Mouse (Mus musculus): Measurements from ENCODE around the gene Exd1. TPM values are rescaled to one million over a fixed set of nuclear protein-coding genes. Genes with fewer than 3 reads are reported as not detected.

The Exd1 gene
- polyA plus RNA-seq, 1 experiment: not detected

DNA sequence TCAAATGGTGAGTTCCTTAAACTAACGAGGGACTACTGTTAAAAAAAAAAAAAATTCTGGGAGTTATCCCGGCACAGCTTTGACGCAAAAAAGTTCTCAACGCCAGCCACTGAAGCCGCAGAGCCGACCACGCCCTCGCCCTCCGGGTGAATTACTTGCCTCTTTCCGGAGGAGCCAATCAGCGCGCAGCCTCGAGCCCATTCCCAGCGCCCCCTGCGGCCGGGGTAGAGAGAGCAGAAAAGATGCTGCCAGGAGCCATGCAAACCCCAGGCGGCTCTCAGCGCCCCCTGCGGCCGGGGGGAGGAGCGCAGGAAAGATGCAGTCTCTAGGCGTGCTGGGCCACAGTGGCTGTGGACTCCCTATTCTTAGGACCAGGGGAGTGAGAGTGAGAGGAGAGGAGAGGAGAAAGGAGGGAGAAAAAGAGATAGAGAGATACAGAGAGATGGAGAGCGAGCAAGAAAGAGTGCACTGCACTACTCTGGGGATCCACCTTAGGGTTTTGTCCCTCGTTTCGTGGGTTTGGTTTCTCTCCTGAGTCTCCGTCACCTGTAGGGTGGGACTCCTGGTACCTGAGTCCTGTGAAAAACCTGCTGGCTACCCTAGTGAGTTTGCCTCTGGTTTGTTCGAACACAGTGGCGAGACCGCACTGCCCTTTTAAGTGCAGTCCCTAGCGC is 442 bp downstream of the Exd1 start:
- no peak for TF ChIP-seq GATA1 (IDR thresholded peaks at IDR 0.05; ENCODE audit: low read length)
- no peak for TF ChIP-seq TAL1 (IDR thresholded peaks at IDR 0.05; ENCODE audit: low read length)
- Histone ChIP-seq H3K9me3 (ENCODE audit: control insufficient read depth, low read length) (no peaks in the 10 kb centered on the region), H3K27me3 (ENCODE audit: control insufficient read depth) (no peaks in the 10 kb centered on the region), H3K4me1 (ENCODE audit: control insufficient read depth) (peaks cover 42% of the 10 kb centered on the region), H3K4me3 (replicated peaks) (peak overlapping the region; percentile 99), H3K36me3 (ENCODE audit: control insufficient read depth) (peaks cover 10% of the 10 kb centered on the region)

DNA sequence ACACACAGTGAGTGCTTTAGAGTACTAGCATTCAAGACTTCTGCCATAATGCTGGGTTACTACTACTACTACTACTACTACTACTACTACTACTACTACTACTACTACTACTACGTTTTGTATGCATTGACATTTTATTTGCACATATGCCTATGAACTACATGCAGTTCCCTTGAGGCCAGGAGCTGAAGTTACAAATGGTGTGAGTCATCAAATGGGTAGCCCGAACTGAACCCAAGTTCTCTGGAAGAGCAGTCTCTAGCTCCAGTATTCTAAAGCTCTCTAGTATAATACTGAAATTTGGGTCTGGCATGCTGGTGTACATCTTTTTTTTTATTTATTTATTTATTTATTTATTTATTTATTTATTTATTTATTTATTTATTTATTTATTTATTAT is 3.8 kb downstream of the Exd1 start:
- Histone ChIP-seq H3K36me3 (ENCODE audit: control insufficient read depth) (no peaks in the 10 kb centered on the region), H3K27me3 (ENCODE audit: control insufficient read depth) (no peaks in the 10 kb centered on the region), H3K4me3 (replicated peaks) (no peak overlapping the region), H3K4me1 (ENCODE audit: control insufficient read depth) (peaks cover 20% of the 10 kb centered on the region), H3K9me3 (ENCODE audit: control insufficient read depth, low read length) (no peaks in the 10 kb centered on the region)
- TF ChIP-seq GATA1 (IDR thresholded peaks at IDR 0.05; ENCODE audit: low read length) (no peak), TAL1 (IDR thresholded peaks at IDR 0.05; ENCODE audit: low read length) (no peak)

DNA sequence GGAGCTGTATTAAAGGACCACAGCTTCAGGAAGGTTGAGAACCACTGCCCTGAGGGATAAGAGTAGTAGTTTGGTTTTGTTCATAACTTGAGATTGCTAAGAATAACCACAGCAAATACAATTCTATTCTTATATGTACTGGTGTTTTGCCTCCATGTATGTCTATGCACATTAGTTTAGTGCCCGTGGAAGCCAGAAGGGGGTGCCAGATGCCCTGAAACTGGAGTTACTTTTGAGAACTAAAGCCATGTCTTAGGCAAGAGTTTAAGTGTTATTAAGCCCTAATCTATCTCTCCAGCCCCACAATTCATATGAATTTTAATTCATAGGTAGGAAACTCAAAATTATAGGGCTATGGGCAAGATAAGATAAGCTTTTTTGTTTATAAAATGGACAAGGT is 5.3 kb downstream of the Exd1 start:
- Histone ChIP-seq H3K9me3 (ENCODE audit: control insufficient read depth, low read length) (no peaks in the 10 kb centered on the region), H3K36me3 (ENCODE audit: control insufficient read depth) (no peaks in the 10 kb centered on the region), H3K4me3 (replicated peaks) (no peak overlapping the region), H3K4me1 (ENCODE audit: control insufficient read depth) (peaks cover 10% of the 10 kb centered on the region), H3K27me3 (ENCODE audit: control insufficient read depth) (no peaks in the 10 kb centered on the region)
- TF ChIP-seq TAL1 (IDR thresholded peaks at IDR 0.05; ENCODE audit: low read length) (no peak), GATA1 (IDR thresholded peaks at IDR 0.05; ENCODE audit: low read length) (no peak)

DNA sequence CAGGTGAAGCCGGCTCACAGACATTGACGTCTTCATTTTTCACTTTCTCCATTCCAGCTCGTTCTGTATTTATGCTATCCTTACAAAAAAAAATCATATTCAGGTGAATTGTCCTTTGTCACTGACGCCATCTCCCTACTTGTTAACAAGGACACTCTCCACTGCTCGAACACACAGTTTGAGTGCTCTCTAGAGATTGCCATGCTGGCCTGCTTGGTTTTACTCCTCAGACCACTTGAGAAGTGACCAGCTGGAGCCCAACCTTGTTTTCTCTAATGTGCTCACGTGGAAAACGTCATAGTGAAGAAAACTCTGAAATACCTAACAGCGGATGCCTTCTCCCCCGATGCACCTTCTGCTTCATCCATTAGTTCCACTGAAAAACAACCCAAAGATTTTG is 8.6 kb downstream of the Exd1 start:
- TF ChIP-seq GATA1 (IDR thresholded peaks at IDR 0.05; ENCODE audit: low read length) (no peak), TAL1 (IDR thresholded peaks at IDR 0.05; ENCODE audit: low read length) (no peak)
- H3K4me3 ChIP-seq (replicated peaks): no peak overlapping the region
- no peaks in the 10 kb centered on the region for H3K27me3 ChIP-seq (ENCODE audit: control insufficient read depth)

DNA sequence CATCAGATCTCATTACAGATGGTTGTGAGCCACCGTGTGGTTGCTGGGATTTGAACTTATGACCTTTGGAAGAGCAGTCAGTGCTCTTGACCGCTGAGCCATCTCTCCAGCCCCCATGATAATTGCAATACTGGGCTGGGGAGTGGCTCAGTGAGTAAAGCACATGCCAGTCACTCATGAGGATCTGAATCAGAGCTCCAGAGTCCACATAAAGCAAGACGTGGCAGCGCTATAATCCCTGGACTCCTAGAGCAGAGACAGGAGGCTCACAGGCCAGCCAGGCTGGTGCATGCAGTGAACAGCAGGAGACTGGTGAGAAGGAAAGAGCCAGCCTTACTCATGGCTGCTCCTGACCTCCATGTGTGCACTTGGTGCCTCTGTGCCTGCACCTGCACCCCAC is 22.0 kb downstream of the Exd1 start:
- no peaks in the 10 kb centered on the region for H3K27me3 ChIP-seq (ENCODE audit: control insufficient read depth)
- no peaks in the 10 kb centered on the region for H3K4me1 ChIP-seq (ENCODE audit: control insufficient read depth)
- H3K4me3 ChIP-seq (replicated peaks): no peak overlapping the region
- TF ChIP-seq GATA1 (IDR thresholded peaks at IDR 0.05; ENCODE audit: low read length) (no peak), TAL1 (IDR thresholded peaks at IDR 0.05; ENCODE audit: low read length) (no peak)
- no peaks in the 10 kb centered on the region for H3K9me3 ChIP-seq (ENCODE audit: control insufficient read depth, low read length)
- H3K36me3 ChIP-seq (ENCODE audit: control insufficient read depth): no peaks in the 10 kb centered on the region

More for the DNA sequence above, 8.6 kb downstream of the Exd1 start:
- H3K36me3 ChIP-seq (ENCODE audit: control insufficient read depth): no peaks in the 10 kb centered on the region
- H3K9me3 ChIP-seq (ENCODE audit: control insufficient read depth, low read length): no peaks in the 10 kb centered on the region
- H3K4me1 ChIP-seq (ENCODE audit: control insufficient read depth): no peaks in the 10 kb centered on the region

DNA sequence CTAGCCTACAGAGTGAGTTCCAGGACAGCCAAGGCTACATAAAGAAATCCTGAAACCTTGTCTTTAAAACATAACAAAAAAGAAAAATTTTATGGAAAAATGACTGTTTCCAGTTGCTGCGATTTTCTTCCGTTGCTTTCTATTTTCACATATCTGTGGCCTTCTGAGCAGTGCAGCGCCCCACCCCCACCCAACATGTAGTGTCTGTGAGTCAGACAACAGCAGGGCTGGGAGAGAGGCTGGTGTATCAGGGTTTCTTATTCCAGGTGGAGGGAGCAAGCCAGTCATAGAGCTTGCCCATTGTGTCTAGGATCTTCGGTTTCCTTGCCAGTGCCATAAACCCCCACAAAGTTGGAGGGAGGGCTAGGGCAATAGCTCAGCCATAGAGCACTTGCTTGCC is 23.6 kb downstream of the Exd1 start:
- Histone ChIP-seq H3K9me3 (ENCODE audit: control insufficient read depth, low read length) (no peaks in the 10 kb centered on the region), H3K4me3 (replicated peaks) (no peak overlapping the region), H3K27me3 (ENCODE audit: control insufficient read depth) (no peaks in the 10 kb centered on the region), H3K36me3 (ENCODE audit: control insufficient read depth) (no peaks in the 10 kb centered on the region), H3K4me1 (ENCODE audit: control insufficient read depth) (no peaks in the 10 kb centered on the region)
- TF ChIP-seq GATA1 (IDR thresholded peaks at IDR 0.05; ENCODE audit: low read length) (no peak), TAL1 (IDR thresholded peaks at IDR 0.05; ENCODE audit: low read length) (no peak)

DNA sequence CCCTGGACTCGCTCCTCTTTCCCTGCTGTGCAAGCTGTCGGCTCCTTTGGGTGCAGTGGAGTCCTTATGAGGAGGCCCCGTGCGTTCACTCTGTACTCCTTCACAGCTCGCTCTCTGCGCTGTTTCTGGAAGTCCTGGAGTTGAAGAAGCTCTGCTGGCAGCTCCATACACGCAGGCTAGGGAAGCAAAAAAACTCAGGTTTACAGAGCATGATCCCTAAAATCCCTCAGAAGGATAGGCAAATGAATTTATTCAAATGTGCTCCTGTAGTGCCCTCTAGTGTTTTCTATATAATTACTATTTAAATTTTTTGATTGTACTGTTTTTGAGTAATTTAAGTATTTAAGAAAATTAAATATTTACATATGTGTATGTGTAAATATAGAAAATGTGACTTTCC is 26.9 kb downstream of the Exd1 start:
- Histone ChIP-seq H3K27me3 (ENCODE audit: control insufficient read depth) (no peaks in the 10 kb centered on the region), H3K4me3 (replicated peaks) (no peak overlapping the region), H3K4me1 (ENCODE audit: control insufficient read depth) (no peaks in the 10 kb centered on the region), H3K36me3 (ENCODE audit: control insufficient read depth) (no peaks in the 10 kb centered on the region), H3K9me3 (ENCODE audit: control insufficient read depth, low read length) (no peaks in the 10 kb centered on the region)
- TF ChIP-seq GATA1 (IDR thresholded peaks at IDR 0.05; ENCODE audit: low read length) (no peak), TAL1 (IDR thresholded peaks at IDR 0.05; ENCODE audit: low read length) (no peak)

DNA sequence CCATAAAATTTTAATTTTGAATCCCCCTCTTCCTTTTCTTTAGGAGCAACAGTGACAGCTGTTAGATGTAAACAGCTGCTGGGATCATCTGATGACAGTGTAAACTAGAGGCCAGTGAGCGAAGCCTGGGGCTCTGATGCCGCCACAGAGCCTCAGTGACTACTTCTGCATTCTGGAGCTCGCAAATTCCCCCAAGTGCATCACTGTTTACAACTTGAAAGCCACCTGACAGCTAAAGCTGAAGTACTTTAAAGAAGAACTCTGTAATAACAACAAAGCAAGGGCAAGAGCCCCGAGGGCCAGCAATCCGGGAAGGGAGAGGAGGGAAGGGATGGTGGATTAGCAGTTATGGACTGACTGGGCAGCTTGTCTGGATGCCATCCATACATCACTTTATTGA is 30.6 kb downstream of the Exd1 start:
- Histone ChIP-seq H3K4me3 (replicated peaks) (no peak overlapping the region), H3K36me3 (ENCODE audit: control insufficient read depth) (no peaks in the 10 kb centered on the region), H3K9me3 (ENCODE audit: control insufficient read depth, low read length) (no peaks in the 10 kb centered on the region), H3K4me1 (ENCODE audit: control insufficient read depth) (no peaks in the 10 kb centered on the region), H3K27me3 (ENCODE audit: control insufficient read depth) (no peaks in the 10 kb centered on the region)
- TF ChIP-seq GATA1 (IDR thresholded peaks at IDR 0.05; ENCODE audit: low read length) (no peak), TAL1 (IDR thresholded peaks at IDR 0.05; ENCODE audit: low read length) (no peak)

DNA sequence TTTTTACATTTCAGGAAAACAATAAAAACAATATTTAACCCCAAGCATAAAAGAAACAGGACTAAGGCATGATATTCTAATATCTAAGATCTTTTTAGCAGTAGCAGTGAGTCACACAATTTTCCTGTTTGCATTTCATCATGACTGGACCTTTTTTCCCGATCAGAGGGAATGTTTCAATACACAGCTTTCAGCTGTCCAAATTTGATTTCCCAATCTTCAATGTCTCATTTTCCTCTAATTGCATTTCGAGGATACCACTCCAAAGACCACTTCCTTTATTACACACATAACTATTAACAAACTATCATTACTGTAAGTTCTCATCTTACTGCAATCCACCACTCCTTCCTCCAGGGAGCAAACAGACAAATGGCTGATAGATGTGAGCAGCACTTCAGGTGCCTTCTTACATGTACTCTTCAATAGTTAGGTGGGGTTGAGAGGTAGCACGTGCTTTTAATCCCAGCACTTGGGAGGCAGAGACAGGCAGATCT is 33.4 kb downstream of the Exd1 start:
- no peaks in the 10 kb centered on the region for H3K9me3 ChIP-seq (ENCODE audit: control insufficient read depth, low read length)
- no peaks in the 10 kb centered on the region for H3K36me3 ChIP-seq (ENCODE audit: control insufficient read depth)
- TF ChIP-seq TAL1 (IDR thresholded peaks at IDR 0.05; ENCODE audit: low read length): no peak
- TF ChIP-seq GATA1 (IDR thresholded peaks at IDR 0.05; ENCODE audit: low read length): no peak
- H3K4me1 ChIP-seq (ENCODE audit: control insufficient read depth): no peaks in the 10 kb centered on the region
- H3K27me3 ChIP-seq (ENCODE audit: control insufficient read depth): no peaks in the 10 kb centered on the region
- no peak overlapping the region for H3K4me3 ChIP-seq (replicated peaks)

DNA sequence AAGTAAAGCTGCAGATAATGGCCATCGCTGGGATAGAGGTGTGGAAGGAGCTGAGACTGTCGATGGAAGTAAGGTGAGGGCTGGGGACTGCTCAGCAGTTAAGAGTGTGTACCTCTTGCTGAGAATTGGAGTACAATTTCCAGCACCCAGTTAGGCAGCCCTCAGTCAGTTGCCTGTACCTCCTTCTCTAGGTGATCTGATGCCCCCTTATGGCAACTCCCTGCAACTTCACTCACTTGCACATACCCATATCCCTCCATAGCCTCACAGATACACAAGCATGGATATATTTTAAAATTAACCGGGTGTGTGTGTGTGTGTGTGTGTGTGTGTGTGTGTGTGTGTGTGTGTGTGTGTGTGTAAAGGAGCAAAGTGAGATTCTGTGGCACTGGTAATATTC is 35.1 kb downstream of the Exd1 start:
- no peak overlapping the region for H3K4me3 ChIP-seq (replicated peaks)
- TF ChIP-seq GATA1 (IDR thresholded peaks at IDR 0.05; ENCODE audit: low read length) (no peak), TAL1 (IDR thresholded peaks at IDR 0.05; ENCODE audit: low read length) (no peak)

More for the DNA sequence above, 35.1 kb downstream of the Exd1 start:
- no peaks in the 10 kb centered on the region for H3K27me3 ChIP-seq (ENCODE audit: control insufficient read depth)
- no peaks in the 10 kb centered on the region for H3K4me1 ChIP-seq (ENCODE audit: control insufficient read depth)
- no peaks in the 10 kb centered on the region for H3K36me3 ChIP-seq (ENCODE audit: control insufficient read depth)
- H3K9me3 ChIP-seq (ENCODE audit: control insufficient read depth, low read length): no peaks in the 10 kb centered on the region

Measured in erythroblast, embryonic 14.5 days (primary cell).